ENCODE assay signal across 10 mouse cellular contexts in genomic region chr5:118259152-118259551, GRCm38 (mm10). TPM values are rescaled to one million over a fixed set of nuclear protein-coding genes. Genes with fewer than 3 reads are reported as not detected.
DNase-seq lines count a peak whose midpoint lies in the region; ATAC-seq lines count a peak whose summit lies in the region.
"Had no signal": no experiment of that assay in that cellular context is flagged by ENCODE, and none has a peak within 500 bp of the region (broad histone marks: within the 10 kb centered on the region; RNA-seq: fewer than 3 reads in every experiment).

No protein-coding gene starts in this region.

- no peak overlapping the region for H3K4me3 ChIP-seq in forebrain, embryonic 14.5 days (ENCODE audit: low read depth, low read length)
- H3K4me3 ChIP-seq in forebrain, embryonic 13.5 days = no peak overlapping the region
- no peak overlapping the region for H3K4me3 ChIP-seq in hindbrain, embryonic 16.5 days (ENCODE audit: low read length)
- H3K4me3 ChIP-seq: limb, embryonic 12.5 days had no signal

- WGBS in forebrain, embryonic 14.5 days = 68% methylated on average over 6 of the region's 6 CpGs
- WGBS in forebrain, embryonic 13.5 days = 61% methylated on average over 6 of the region's 6 CpGs
- WGBS in hindbrain, embryonic 16.5 days = 40% methylated on average over 6 of the region's 6 CpGs

- H3K27ac ChIP-seq in forebrain, embryonic 14.5 days (ENCODE audit: low read depth, low read length) = no peak overlapping the region
- H3K27ac ChIP-seq in forebrain, embryonic 13.5 days = no peak overlapping the region
- no peak overlapping the region for H3K27ac ChIP-seq in hindbrain, embryonic 16.5 days (ENCODE audit: low read depth, low read length)
- H3K27ac ChIP-seq: limb, embryonic 12.5 days had no signal

- no peak overlapping the region for H3K4me2 ChIP-seq in forebrain, embryonic 14.5 days (ENCODE audit: low read length)
- H3K4me2 ChIP-seq in forebrain, embryonic 13.5 days = no peak overlapping the region
- no peak overlapping the region for H3K4me2 ChIP-seq in hindbrain, embryonic 16.5 days (ENCODE audit: low read length)
- H3K4me2 ChIP-seq: limb, embryonic 12.5 days had no signal

- H3K36me3 ChIP-seq in forebrain, embryonic 14.5 days (ENCODE audit: control insufficient read depth, insufficient read depth, low read length) = peaks cover 52% of the 10 kb centered on the region
- H3K36me3 ChIP-seq in forebrain, embryonic 13.5 days (ENCODE audit: poor library complexity, severe bottlenecking) = peaks cover 77% of the 10 kb centered on the region
- H3K36me3 ChIP-seq in hindbrain, embryonic 16.5 days (ENCODE audit: control insufficient read depth, insufficient read depth, low read length) = peaks cover 40% of the 10 kb centered on the region

- H3K27me3 ChIP-seq in forebrain, embryonic 14.5 days (replicated peaks; ENCODE audit: control insufficient read depth, insufficient read depth, low read length) = no peaks in the 10 kb centered on the region
- no peaks in the 10 kb centered on the region for H3K27me3 ChIP-seq in forebrain, embryonic 13.5 days
- no peaks in the 10 kb centered on the region for H3K27me3 ChIP-seq in hindbrain, embryonic 16.5 days (replicated peaks; ENCODE audit: control insufficient read depth, insufficient read depth, low read length)
- H3K27me3 ChIP-seq: limb, embryonic 12.5 days had no signal

- no peak for ATAC-seq in forebrain, embryonic 14.5 days
- no peak for ATAC-seq in forebrain, embryonic 13.5 days
- peak; percentile 58; the same call in 1 of the 2 replicates for ATAC-seq in hindbrain, embryonic 16.5 days

- no peak overlapping the region for H3K9ac ChIP-seq in forebrain, embryonic 14.5 days (ENCODE audit: low read length)
- H3K9ac ChIP-seq in forebrain, embryonic 13.5 days = no peak overlapping the region
- H3K9ac ChIP-seq in hindbrain, embryonic 16.5 days (ENCODE audit: low read depth, low read length) = no peak overlapping the region
- H3K9ac ChIP-seq: limb, embryonic 12.5 days had no signal

- DNase-seq in forebrain, embryonic 14.5 days (ENCODE audit: low spot score) = peak; percentile 49
- peak; percentile 33 for DNase-seq in layer of hippocampus, adult 9-11 months
- DNase-seq in layer of hippocampus, adult 9-10 months (ENCODE audit: low spot score) = no peak
- peak; percentile 67 for DNase-seq in NIH3T3 (ENCODE audit: low read depth)
- no peak for DNase-seq in kidney, adult 11 months
- DNase-seq in T-cell, adult 2 months (ENCODE audit: low spot score) = no peak
- DNase-seq: kidney, adult 8-10 months had no signal

- H3K4me1 ChIP-seq in forebrain, embryonic 14.5 days (ENCODE audit: control insufficient read depth, insufficient read depth, low read length) = 0 out of 2 replicates have a peak, but pooled peaks cover 3% of the 10 kb centered on the region
- peaks cover 13% of the 10 kb centered on the region for H3K4me1 ChIP-seq in forebrain, embryonic 13.5 days
- H3K4me1 ChIP-seq in hindbrain, embryonic 16.5 days (ENCODE audit: control insufficient read depth, insufficient read depth, low read depth, low read length) = peaks cover 6% of the 10 kb centered on the region
- H3K4me1 ChIP-seq: limb, embryonic 12.5 days had no signal

- no peaks in the 10 kb centered on the region for H3K9me3 ChIP-seq in forebrain, embryonic 14.5 days (replicated peaks; ENCODE audit: control insufficient read depth, low read length)
- no peaks in the 10 kb centered on the region for H3K9me3 ChIP-seq in forebrain, embryonic 13.5 days (replicated peaks)
- no peaks in the 10 kb centered on the region for H3K9me3 ChIP-seq in hindbrain, embryonic 16.5 days (ENCODE audit: control insufficient read depth, low read length)
- H3K9me3 ChIP-seq: limb, embryonic 12.5 days had no signal

RNA-seq across cellular contexts. Expression of gene 2410131K14Rik, which starts 14.1 kb away (rescaled TPM):
- 14.6 and 17.1 TPM in 2 replicates for polyA plus RNA-seq in forebrain, embryonic 14.5 days (2014; fragmentation: Nextera tagmentation; extraction: Ambion mirVana)
- 14.0 and 15.5 TPM in 2 replicates for polyA plus RNA-seq in forebrain, embryonic 13.5 days (2015; fragmentation: Nextera tagmentation; extraction: Ambion mirVana)
- 18.0 and 18.1 TPM in 2 replicates for polyA plus RNA-seq in hindbrain, embryonic 16.5 days (2015; fragmentation: Nextera tagmentation; extraction: Ambion mirVana)

RNA-seq across cellular contexts. Expression of gene Rnft2, which starts 14.2 kb away (rescaled TPM):
- 10.7 and 11.3 TPM in 2 replicates for polyA plus RNA-seq in forebrain, embryonic 14.5 days (2014; fragmentation: Nextera tagmentation; extraction: Ambion mirVana)
- 7.0 and 9.0 TPM in 2 replicates for polyA plus RNA-seq in forebrain, embryonic 13.5 days (2015; fragmentation: Nextera tagmentation; extraction: Ambion mirVana)
- 9.2 and 10.8 TPM in 2 replicates for polyA plus RNA-seq in hindbrain, embryonic 16.5 days (2015; fragmentation: Nextera tagmentation; extraction: Ambion mirVana)

Comparison
In these comparisons a context has a peak if more than half of its experiments do, and no peak if none do; other contexts are left out.
1. DNase-seq: peak in forebrain, embryonic 14.5 days (single experiment), layer of hippocampus, adult 9-11 months (single experiment) and NIH3T3 (single experiment); none in layer of hippocampus, adult 9-10 months (single experiment), kidney, adult 11 months (single experiment) and T-cell, adult 2 months (single experiment).